Mouse (Mus musculus) lung, adult 2 months (tissue): ENCODE results near the gene Homer2.

Source experiments
- CTCF ChIP-seq: fragments of 200-500 bp; IDR thresholded peaks from 2 replicates; pipeline ENCODE4 v1.5.1; 2011; ENCODE audit warnings: mild to moderate bottlenecking, low read length, control low read depth; ENCODE audit not compliant: insufficient read depth
- POLR2A ChIP-seq: fragments of 200-500 bp; IDR thresholded peaks from 2 replicates; pipeline ENCODE4 v1.6.1; 2011; ENCODE audit warnings: low read depth, mild to moderate bottlenecking, control low read depth, low read length, borderline replicate concordance; ENCODE audit errors: extremely low read depth

GRCm38 (mm10) chr7:81708165-81708564, 838 bp upstream of the Homer2 start:
- TF ChIP-seq POLR2A = no peak
- TF ChIP-seq CTCF = no peak
